Mouse (Mus musculus) left cerebral cortex, adult 8-10 months (tissue): Measurements from ENCODE around the gene Slc7a10. TPM values are rescaled to one million over a fixed set of nuclear protein-coding genes. Genes with fewer than 3 reads are reported as not detected.
"Not testable (repeated sequence)": the region's sequence is repeated elsewhere in the genome, so short reads cannot be mapped to it uniquely, and the experiment has no call there.

Experiments
- DNase-seq, 2 experiments: peaks; one replicate each; pipeline ENCODE4 v3.0.0; 2022; ENCODE audit warnings: low spot score in 2 of 2
- total RNA-seq, 4 experiments: library from RNA; stranded (reverse); gene quantifications; 2 replicates each; pipeline ENCODE4 v1.2.4; 2022

Slc7a10 gene
- total RNA-seq, 4 experiments from 2014 or later, result 36.2 to 45.5 (median 37.5) TPM

DNA sequence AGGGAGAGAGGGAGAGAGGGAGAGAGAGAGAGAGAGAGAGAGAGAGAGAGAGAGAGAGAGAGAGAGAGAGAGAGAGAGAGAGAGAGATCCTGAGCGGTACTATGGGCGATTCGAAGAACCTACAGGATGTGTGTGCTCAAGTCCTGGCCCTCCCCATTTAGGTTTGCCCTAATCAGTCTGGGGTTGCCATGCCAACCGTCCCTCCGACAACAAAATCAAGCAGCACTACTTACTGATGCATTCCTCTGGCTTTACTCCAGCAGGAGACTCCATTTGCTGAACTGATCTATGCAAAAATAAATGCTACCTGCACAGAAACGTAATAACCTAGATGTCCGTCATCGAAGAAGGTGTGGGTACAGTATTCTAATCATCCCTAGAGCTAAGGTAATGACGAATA lies 49.1 kb downstream of the Slc7a10 start:
- DNase-seq, result peak; percentile 23 to 79

DNA sequence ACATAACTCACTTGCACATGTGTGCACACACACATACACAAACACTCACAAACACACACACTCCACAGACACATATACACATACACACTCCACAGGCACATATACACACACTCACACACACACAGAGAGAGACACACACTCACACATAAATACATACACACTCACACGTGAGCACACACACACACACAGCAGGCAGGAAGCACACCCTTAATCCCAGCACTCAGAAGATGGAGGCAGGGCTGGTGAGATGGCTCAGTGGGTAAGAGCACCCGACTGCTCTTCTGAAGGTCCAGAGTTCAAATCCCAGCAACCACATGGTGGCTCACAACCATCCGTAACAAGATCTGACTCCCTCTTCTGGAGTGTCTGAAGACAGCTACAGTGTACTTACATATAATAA lies 51.8 kb downstream of the Slc7a10 start:
- not testable (repeated sequence) for DNase-seq

Other genes with a start within 250 kb of the Slc7a10 start
- 10 to 100 TPM; 29.4 to 43.7 (median 35.0) TPM for gene Cebpg, start 129.8 kb upstream of the Slc7a10 start, total RNA-seq
- 10 to 100 TPM in 3 of 4 experiments, 1 to 10 TPM in 1; 8.8 to 31.2 (median 15.8) TPM for gene Cebpa, start 67.1 kb upstream of the Slc7a10 start, total RNA-seq
- gene Lrp3, start 29.1 kb downstream of the Slc7a10 start, total RNA-seq, result 10 to 100 TPM; 74.3 to 86.0 (median 77.5) TPM
- 10 to 100 TPM; 24.2 to 27.5 (median 25.3) TPM for gene Gpatch1, start 132.1 kb downstream of the Slc7a10 start, total RNA-seq
- gene Rhpn2, start 147.8 kb downstream of the Slc7a10 start, total RNA-seq, result 1 to 10 TPM; 5.5 to 8.2 (median 7.1) TPM
- gene Faap24, start 210.5 kb downstream of the Slc7a10 start, total RNA-seq, result 1 to 10 TPM; 4.9 to 7.6 (median 6.5) TPM
- gene Cep89, start 210.7 kb downstream of the Slc7a10 start, total RNA-seq, result 10 to 100 TPM; 13.7 to 19.8 (median 19.0) TPM